Comparison of ENCODE assay signal across 8 mouse cellular contexts in genomic region chr4:126058997-126059362, GRCm38 (mm10). TPM values are rescaled to one million over a fixed set of nuclear protein-coding genes. Genes with fewer than 3 reads are reported as not detected.
A peak's percentile ranks its signal among the peaks of the same experiment; 100 is the strongest.
DNase-seq lines count a peak whose midpoint lies in the region; ATAC-seq lines count a peak whose summit lies in the region.

No protein-coding gene starts in this region.

- peak overlapping the region; percentile 89 for H3K4me2 ChIP-seq in kidney, embryonic 15.5 days
- peak overlapping the region; percentile 78 for H3K4me2 ChIP-seq in intestine, embryonic 14.5 days (ENCODE audit: low read length)

- no peaks in the 10 kb centered on the region for H3K9me3 ChIP-seq in kidney, embryonic 15.5 days (replicated peaks)
- no peaks in the 10 kb centered on the region for H3K9me3 ChIP-seq in embryonic facial prominence, embryonic 10.5 days
- H3K9me3 ChIP-seq in intestine, embryonic 14.5 days (ENCODE audit: control insufficient read depth, low read length): no peaks in the 10 kb centered on the region

- no peak for ATAC-seq in kidney, embryonic 15.5 days (replicated peaks; ENCODE audit: low FRiP score)
- no peak for ATAC-seq in intestine, embryonic 14.5 days (replicated peaks; ENCODE audit: low FRiP score, low TSS enrichment, low read depth)
- ATAC-seq in megakaryocyte progenitor cell, adult 5-6 weeks (replicated peaks; ENCODE audit: poor library complexity): no peak

- peak overlapping the region; percentile 81; the same call in 1 of the 2 replicates for H3K27ac ChIP-seq in kidney, embryonic 15.5 days
- peak overlapping the region; percentile 79 for H3K27ac ChIP-seq in embryonic facial prominence, embryonic 10.5 days (replicated peaks)
- no peak overlapping the region for H3K27ac ChIP-seq in intestine, embryonic 14.5 days (ENCODE audit: low read depth)
- no peak overlapping the region for H3K27ac ChIP-seq in macrophage

- H3K9ac ChIP-seq in kidney, embryonic 15.5 days: peak overlapping the region; percentile 61
- H3K9ac ChIP-seq in intestine, embryonic 14.5 days (ENCODE audit: low read length): peak overlapping the region; percentile 34

- peaks cover 14% of the 10 kb centered on the region for H3K4me1 ChIP-seq in kidney, embryonic 15.5 days
- peaks cover 20% of the 10 kb centered on the region for H3K4me1 ChIP-seq in embryonic facial prominence, embryonic 10.5 days
- peaks cover 3% of the 10 kb centered on the region; the same call in 1 of the 2 replicates for H3K4me1 ChIP-seq in intestine, embryonic 14.5 days (replicated peaks; ENCODE audit: control insufficient read depth, insufficient read depth, low read length)

- no peaks in the 10 kb centered on the region for H3K27me3 ChIP-seq in kidney, embryonic 15.5 days
- H3K27me3 ChIP-seq in embryonic facial prominence, embryonic 10.5 days (replicated peaks; ENCODE audit: low read depth, poor library complexity, severe bottlenecking): no peaks in the 10 kb centered on the region
- H3K27me3 ChIP-seq in intestine, embryonic 14.5 days (replicated peaks; ENCODE audit: control insufficient read depth, insufficient read depth, low read length): no peaks in the 10 kb centered on the region

- H3K4me3 ChIP-seq in kidney, embryonic 15.5 days (replicated peaks): peak overlapping the region; percentile 73
- H3K4me3 ChIP-seq in embryonic facial prominence, embryonic 10.5 days: peak overlapping the region; percentile 80
- H3K4me3 ChIP-seq in intestine, embryonic 14.5 days (ENCODE audit: low read depth, low read length): peak overlapping the region; percentile 68
- peak overlapping the region; percentile 74 for H3K4me3 ChIP-seq in macrophage (ENCODE audit: inconsistent target)

- WGBS in kidney, embryonic 15.5 days: 35% methylated on average over 9 of the region's 9 CpGs
- WGBS in embryonic facial prominence, embryonic 10.5 days: 43% methylated on average over 9 of the region's 9 CpGs
- WGBS in intestine, embryonic 14.5 days: 32% methylated on average over 9 of the region's 9 CpGs
- WGBS in macrophage (ENCODE audit: missing documents): 64% methylated on average over 9 of the region's 9 CpGs

- no peaks in the 10 kb centered on the region for H3K79me2 ChIP-seq in macrophage (ENCODE audit: inconsistent target)

- no peak for DNase-seq in kidney, postnatal 10 days
- no peak for DNase-seq in embryonic facial prominence, embryonic 10.5 days (ENCODE audit: low spot score)
- no peak for DNase-seq in intestine, embryonic 14.5 days (ENCODE audit: low spot score)
- no peak for DNase-seq in adrenal gland, adult 2 months
- no peak for DNase-seq in cerebellum, postnatal 25 days

- H3K36me3 ChIP-seq in kidney, embryonic 15.5 days: peaks cover 29% of the 10 kb centered on the region
- peaks cover 28% of the 10 kb centered on the region for H3K36me3 ChIP-seq in embryonic facial prominence, embryonic 10.5 days (replicated peaks)
- peaks cover 20% of the 10 kb centered on the region for H3K36me3 ChIP-seq in intestine, embryonic 14.5 days (ENCODE audit: control insufficient read depth, insufficient read depth, low read length)
- H3K36me3 ChIP-seq in macrophage (ENCODE audit: inconsistent target): peaks cover 13% of the 10 kb centered on the region

RNA-seq across cellular contexts. Expression of gene Oscp1, which starts 0.6 kb away (rescaled TPM):
- 19.0 and 19.1 TPM in 2 replicates for polyA plus RNA-seq in kidney, embryonic 15.5 days (2015; fragmentation: Nextera tagmentation; extraction: Ambion mirVana)
- 21.9 and 24.2 TPM in 2 replicates for polyA plus RNA-seq in embryonic facial prominence, embryonic 10.5 days (2016; fragmentation: Nextera tagmentation; extraction: Ambion mirVana)
- 12.1 and 13.5 TPM in 2 replicates for polyA plus RNA-seq in intestine, embryonic 14.5 days (2014; fragmentation: Nextera tagmentation; extraction: Ambion mirVana)
- 1 to 10 TPM in 19 of 26 experiments, under 1 TPM in 1, not detected in 6; 0.44 to 6.3 (median 2.6) TPM for total RNA-seq in macrophage (2018; cell fraction: chromatin; rRNA removed)
- total RNA-seq in macrophage (2018; cell fraction: cytosol; rRNA removed): 1 to 10 TPM; 1.0 to 3.2 (median 2.4) TPM
- total RNA-seq in macrophage (2018; cell fraction: nucleus; rRNA removed): 1 to 10 TPM in 16 of 26 experiments, under 1 TPM in 6, not detected in 4; 0.23 to 3.4 (median 1.7) TPM
- 1.3 to 1.4 TPM (median 1.4 TPM) in 3 replicates for polyA plus RNA-seq in macrophage (2018)
- 13.5 and 15.5 TPM in 2 replicates for total RNA-seq in megakaryocyte progenitor cell, adult 5-6 weeks (2015)
- 20.3 and 31.9 TPM in 2 replicates for total RNA-seq in megakaryocyte progenitor cell, adult 5-6 weeks (2017)
- total RNA-seq in adrenal gland, adult 2 months (2021): 10 to 100 TPM in 1 of 2 experiments, 1 to 10 TPM in 1; 9.5 to 10.9 TPM
- 1.6 and 2.1 TPM in 2 replicates for polyA plus RNA-seq in adrenal gland, adult 2 months (2012; rRNA removed)

RNA-seq across cellular contexts. Expression of gene Mrps15, which starts 12.3 kb away (rescaled TPM):
- 150 and 153 TPM in 2 replicates for polyA plus RNA-seq in kidney, embryonic 15.5 days (2015; fragmentation: Nextera tagmentation; extraction: Ambion mirVana)
- polyA plus RNA-seq in embryonic facial prominence, embryonic 10.5 days (2016; fragmentation: Nextera tagmentation; extraction: Ambion mirVana): 161 and 164 TPM in 2 replicates
- 148 and 151 TPM in 2 replicates for polyA plus RNA-seq in intestine, embryonic 14.5 days (2014; fragmentation: Nextera tagmentation; extraction: Ambion mirVana)
- total RNA-seq in macrophage (2018; cell fraction: chromatin; rRNA removed): 10 to 100 TPM; 12.9 to 88.3 (median 46.2) TPM
- total RNA-seq in macrophage (2018; cell fraction: cytosol; rRNA removed): 100 to 1,000 TPM in 1 of 26 experiments, 10 to 100 TPM in 25; 50.7 to 107 (median 72.5) TPM
- total RNA-seq in macrophage (2018; cell fraction: nucleus; rRNA removed): 10 to 100 TPM; 14.7 to 86.0 (median 31.9) TPM
- 75.9 to 175 TPM (median 85.2 TPM) in 3 replicates for polyA plus RNA-seq in macrophage (2018)
- 196 and 200 TPM in 2 replicates for total RNA-seq in megakaryocyte progenitor cell, adult 5-6 weeks (2015)
- total RNA-seq in megakaryocyte progenitor cell, adult 5-6 weeks (2017): 76.1 and 90.5 TPM in 2 replicates
- 100 to 1,000 TPM in 1 of 2 experiments, 10 to 100 TPM in 1; 77.2 to 112 TPM for total RNA-seq in adrenal gland, adult 2 months (2021)
- 196 TPM in 2 replicates for polyA plus RNA-seq in adrenal gland, adult 2 months (2012; rRNA removed)

RNA-seq across cellular contexts. Expression of gene Csf3r, which starts 34.6 kb away (rescaled TPM):
- 1.1 and 1.4 TPM in 2 replicates for polyA plus RNA-seq in kidney, embryonic 15.5 days (2015; fragmentation: Nextera tagmentation; extraction: Ambion mirVana)
- 0.54 and 0.60 TPM in 2 replicates for polyA plus RNA-seq in embryonic facial prominence, embryonic 10.5 days (2016; fragmentation: Nextera tagmentation; extraction: Ambion mirVana)
- 0.75 and 0.81 TPM in 2 replicates for polyA plus RNA-seq in intestine, embryonic 14.5 days (2014; fragmentation: Nextera tagmentation; extraction: Ambion mirVana)
- total RNA-seq in macrophage (2018; cell fraction: chromatin; rRNA removed): 100 to 1,000 TPM; 106 to 429 (median 243) TPM
- total RNA-seq in macrophage (2018; cell fraction: cytosol; rRNA removed): 100 to 1,000 TPM in 8 of 26 experiments, 10 to 100 TPM in 18; 48.2 to 131 (median 75.5) TPM
- 100 to 1,000 TPM in 25 of 26 experiments, 10 to 100 TPM in 1; 77.3 to 393 (median 287) TPM for total RNA-seq in macrophage (2018; cell fraction: nucleus; rRNA removed)
- polyA plus RNA-seq in macrophage (2018): 16.5 to 106 TPM (median 61.5 TPM) in 3 replicates
- total RNA-seq in megakaryocyte progenitor cell, adult 5-6 weeks (2015): 118 and 119 TPM in 2 replicates
- 75.0 and 76.9 TPM in 2 replicates for total RNA-seq in megakaryocyte progenitor cell, adult 5-6 weeks (2017)
- 1 to 10 TPM; 1.5 to 1.6 TPM for total RNA-seq in adrenal gland, adult 2 months (2021)
- 3.1 TPM in 2 replicates for polyA plus RNA-seq in adrenal gland, adult 2 months (2012; rRNA removed)

RNA-seq across cellular contexts. Expression of gene Lsm10, which starts 37.4 kb away (rescaled TPM):
- polyA plus RNA-seq in kidney, embryonic 15.5 days (2015; fragmentation: Nextera tagmentation; extraction: Ambion mirVana): 51.8 and 52.9 TPM in 2 replicates
- polyA plus RNA-seq in embryonic facial prominence, embryonic 10.5 days (2016; fragmentation: Nextera tagmentation; extraction: Ambion mirVana): 44.9 and 48.5 TPM in 2 replicates
- polyA plus RNA-seq in intestine, embryonic 14.5 days (2014; fragmentation: Nextera tagmentation; extraction: Ambion mirVana): 55.6 and 58.5 TPM in 2 replicates
- 10 to 100 TPM in 18 of 26 experiments, 1 to 10 TPM in 8; 5.1 to 20.2 (median 12.4) TPM for total RNA-seq in macrophage (2018; cell fraction: chromatin; rRNA removed)
- total RNA-seq in macrophage (2018; cell fraction: cytosol; rRNA removed): 10 to 100 TPM; 38.7 to 55.8 (median 46.8) TPM
- total RNA-seq in macrophage (2018; cell fraction: nucleus; rRNA removed): 10 to 100 TPM; 13.9 to 38.0 (median 27.4) TPM
- 32.0 to 47.2 TPM (median 38.4 TPM) in 3 replicates for polyA plus RNA-seq in macrophage (2018)
- total RNA-seq in megakaryocyte progenitor cell, adult 5-6 weeks (2015): 20.4 and 25.1 TPM in 2 replicates
- 14.7 and 15.9 TPM in 2 replicates for total RNA-seq in megakaryocyte progenitor cell, adult 5-6 weeks (2017)
- 10 to 100 TPM; 23.4 to 30.7 TPM for total RNA-seq in adrenal gland, adult 2 months (2021)
- polyA plus RNA-seq in adrenal gland, adult 2 months (2012; rRNA removed): 29.3 and 32.5 TPM in 2 replicates

RNA-seq across cellular contexts. Expression of gene Stk40, which starts 44.8 kb away (rescaled TPM):
- 38.2 and 41.3 TPM in 2 replicates for polyA plus RNA-seq in kidney, embryonic 15.5 days (2015; fragmentation: Nextera tagmentation; extraction: Ambion mirVana)
- polyA plus RNA-seq in embryonic facial prominence, embryonic 10.5 days (2016; fragmentation: Nextera tagmentation; extraction: Ambion mirVana): 43.8 and 44.5 TPM in 2 replicates
- 22.5 and 23.8 TPM in 2 replicates for polyA plus RNA-seq in intestine, embryonic 14.5 days (2014; fragmentation: Nextera tagmentation; extraction: Ambion mirVana)
- total RNA-seq in macrophage (2018; cell fraction: chromatin; rRNA removed): 100 to 1,000 TPM in 16 of 26 experiments, 10 to 100 TPM in 10; 28.6 to 423 (median 113) TPM
- total RNA-seq in macrophage (2018; cell fraction: cytosol; rRNA removed): 100 to 1,000 TPM in 6 of 26 experiments, 10 to 100 TPM in 20; 25.5 to 234 (median 49.3) TPM
- 100 to 1,000 TPM in 14 of 26 experiments, 10 to 100 TPM in 12; 30.0 to 320 (median 112) TPM for total RNA-seq in macrophage (2018; cell fraction: nucleus; rRNA removed)
- 16.8 to 26.2 TPM (median 19.5 TPM) in 3 replicates for polyA plus RNA-seq in macrophage (2018)
- 6.5 and 7.3 TPM in 2 replicates for total RNA-seq in megakaryocyte progenitor cell, adult 5-6 weeks (2015)
- total RNA-seq in megakaryocyte progenitor cell, adult 5-6 weeks (2017): 5.9 and 6.0 TPM in 2 replicates
- total RNA-seq in adrenal gland, adult 2 months (2021): 10 to 100 TPM; 43.0 to 56.0 TPM
- polyA plus RNA-seq in adrenal gland, adult 2 months (2012; rRNA removed): 33.2 and 33.5 TPM in 2 replicates

Comparison
In these comparisons a context has a peak if more than half of its experiments do, and no peak if none do; other contexts are left out.
1. H3K27ac ChIP-seq: peak in kidney, embryonic 15.5 days (single experiment) and embryonic facial prominence, embryonic 10.5 days (single experiment); none in intestine, embryonic 14.5 days (single experiment) and macrophage (single experiment).
2. Peak in every context shown above with its lines, with median percentiles within 50 percentile points of each other: H3K4me3 ChIP-seq.